Mouse (Mus musculus) thymus, postnatal 25 days (tissue): Measurements from ENCODE around the gene Nsmf.

Source experiments
- DNase-seq: peaks from one replicate; pipeline ENCODE4 v3.0.0; 2022

The Nsmf gene

DNA sequence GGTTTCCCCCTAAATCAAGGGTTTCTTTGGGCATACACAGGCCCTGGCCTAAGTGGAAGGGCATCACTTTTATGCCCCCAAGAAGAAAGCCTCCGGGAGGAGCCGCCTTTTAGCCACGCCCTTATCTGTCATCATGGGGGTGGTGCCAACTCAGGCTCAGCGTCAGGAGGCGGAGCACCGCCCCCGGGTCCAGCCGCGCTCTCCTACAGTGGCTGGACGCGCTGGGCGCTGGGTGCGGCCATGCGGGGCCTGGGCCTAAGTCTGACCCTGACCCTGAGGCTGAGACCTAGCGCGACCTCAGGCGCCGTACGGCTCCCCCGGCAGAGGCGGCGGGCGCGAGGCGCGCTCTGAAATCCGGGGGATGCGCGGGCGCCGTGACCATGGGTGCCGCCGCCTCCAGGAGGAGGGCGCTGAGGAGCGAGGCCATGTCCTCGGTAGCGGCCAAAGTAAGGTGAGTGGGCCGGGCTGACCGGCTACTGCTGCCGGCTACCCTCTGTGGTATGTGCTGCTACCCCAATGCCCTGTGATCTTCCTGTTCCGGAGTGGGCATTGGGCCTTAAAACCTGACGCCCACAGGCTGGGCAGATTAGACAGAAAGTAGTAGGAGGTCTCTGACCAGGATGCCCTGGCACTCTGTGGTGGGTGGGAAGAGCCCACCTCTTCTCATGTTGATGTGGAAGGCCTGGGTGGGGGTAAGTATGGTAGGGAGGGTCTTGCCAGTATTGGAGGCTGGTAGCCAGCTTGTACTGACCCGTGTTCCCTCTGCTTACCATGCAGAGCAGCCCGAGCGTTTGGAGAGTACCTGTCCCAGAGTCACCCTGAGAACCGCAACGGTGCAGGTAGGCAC is at the start of gene Nsmf:
Gene Nsmf, plus strand, starts transcription at position 135 of the 847 bp plus-strand sequence.
- peak; percentile 74 for DNase-seq

DNA sequence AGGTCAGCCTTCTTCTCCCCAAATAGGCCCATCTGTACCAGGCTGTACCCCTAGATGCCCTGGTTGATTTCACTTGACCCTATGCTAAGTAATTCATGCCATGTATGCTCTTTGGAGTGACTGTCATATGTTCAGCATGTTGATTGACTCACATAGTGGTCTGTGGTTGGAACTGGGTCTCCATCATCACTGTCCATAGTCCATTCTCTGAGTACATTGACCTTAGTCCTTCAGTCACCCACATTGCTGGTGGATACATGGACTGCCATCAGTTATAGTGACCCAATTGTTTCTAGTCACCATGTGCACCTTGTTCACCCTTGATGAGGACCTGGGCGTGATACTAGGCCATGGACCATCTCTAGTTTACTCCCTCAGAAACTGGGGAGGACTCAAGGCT is 47.4 kb upstream of the Nsmf start:
- DNase-seq, result no peak

DNA sequence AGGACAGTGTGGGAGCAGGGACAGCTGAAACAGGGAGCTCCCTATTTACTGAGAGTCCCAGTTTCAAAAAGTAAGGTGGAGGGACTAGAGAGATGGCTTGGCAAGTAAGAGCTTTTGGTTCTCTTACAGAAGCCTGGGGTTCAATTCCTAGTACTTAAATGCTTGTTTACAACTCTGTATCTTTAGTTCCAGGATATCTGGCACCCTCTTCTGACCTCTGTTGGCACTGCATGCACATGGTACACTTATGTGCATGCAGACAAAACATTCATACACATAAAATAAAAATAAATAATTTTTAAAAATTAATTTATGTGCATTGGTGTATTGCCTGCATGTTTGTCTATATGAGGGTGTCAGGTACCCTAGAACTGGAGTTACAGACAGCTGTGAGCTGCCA is 45.9 kb upstream of the Nsmf start:
- DNase-seq, result peak; percentile 14

DNA sequence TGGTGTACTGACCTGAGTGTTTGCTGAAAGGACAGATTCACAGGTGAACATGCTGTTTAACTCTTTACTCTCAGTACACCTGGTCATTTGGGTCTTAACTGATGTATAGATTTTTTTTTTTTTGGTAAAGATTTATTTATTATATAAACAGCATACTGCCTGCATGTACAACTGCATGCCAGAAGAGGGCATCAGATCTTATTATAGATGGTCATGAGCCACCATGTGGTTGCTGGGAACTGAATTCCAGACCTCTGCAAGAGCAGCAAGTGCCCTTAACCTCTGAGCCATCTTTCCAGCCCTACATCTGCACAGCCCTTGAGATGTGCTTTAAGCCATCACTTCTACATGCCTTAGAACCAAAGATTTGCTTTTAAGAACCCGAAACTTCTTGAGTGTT is 31.5 kb upstream of the Nsmf start:
- no peak for DNase-seq

DNA sequence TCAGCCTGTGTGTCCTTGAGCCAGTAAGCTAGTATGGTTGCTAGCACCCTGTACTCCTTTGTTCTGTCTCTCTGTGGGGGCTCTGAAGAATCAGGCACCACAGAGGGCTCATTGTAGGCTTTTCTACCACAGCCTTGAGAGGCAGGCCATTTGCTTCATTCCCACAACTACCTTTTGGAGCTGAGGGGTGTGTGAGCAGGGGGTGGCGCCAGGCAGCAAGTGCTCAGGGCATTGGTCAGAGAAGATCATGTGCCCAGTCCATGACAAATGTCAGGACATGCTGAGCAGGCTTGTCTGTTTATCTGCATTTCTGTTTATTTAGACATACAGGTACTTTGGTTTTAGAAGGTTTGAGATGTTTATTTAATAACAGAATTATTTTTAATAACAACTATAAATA is 29.0 kb upstream of the Nsmf start:
- DNase-seq, result no peak

DNA sequence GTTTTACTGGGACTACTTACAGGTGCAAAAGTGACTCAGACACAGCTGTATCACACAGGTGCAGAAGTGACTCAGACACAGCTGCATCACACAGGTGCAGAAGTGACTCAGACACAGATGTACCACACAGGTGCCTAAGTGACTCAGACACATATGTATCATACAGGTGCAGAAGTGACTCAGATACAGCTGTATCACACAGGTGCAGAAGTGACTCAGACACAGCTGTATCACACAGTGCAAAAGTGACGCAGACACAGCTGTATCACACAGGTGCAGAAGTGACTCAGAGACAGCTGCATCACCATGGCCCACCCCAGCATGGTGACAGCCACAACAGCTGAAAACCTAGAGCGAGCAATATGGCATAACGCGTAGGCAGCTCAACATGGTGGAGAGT is 19.2 kb upstream of the Nsmf start:
- DNase-seq, result no peak

DNA sequence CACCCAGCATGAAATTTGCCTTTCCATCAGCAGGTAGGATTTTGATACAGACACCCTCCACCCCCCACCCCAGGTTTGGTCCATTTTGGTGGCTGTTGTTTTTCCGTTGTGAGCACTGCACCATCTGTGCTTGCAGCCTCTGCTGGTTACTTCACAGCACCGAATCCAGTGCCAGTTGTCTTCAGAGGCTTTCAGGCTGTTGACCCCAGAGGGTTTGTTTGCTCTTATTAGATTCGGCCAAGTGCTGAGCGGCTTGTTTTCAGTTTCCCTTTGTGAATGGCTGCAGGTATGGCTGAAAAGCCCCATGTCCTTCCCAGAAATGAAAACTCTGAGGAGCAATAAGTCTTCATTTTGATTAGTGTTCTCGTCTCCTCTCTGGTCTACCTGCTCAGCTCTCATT is 14.1 kb upstream of the Nsmf start:
- DNase-seq, result no peak

DNA sequence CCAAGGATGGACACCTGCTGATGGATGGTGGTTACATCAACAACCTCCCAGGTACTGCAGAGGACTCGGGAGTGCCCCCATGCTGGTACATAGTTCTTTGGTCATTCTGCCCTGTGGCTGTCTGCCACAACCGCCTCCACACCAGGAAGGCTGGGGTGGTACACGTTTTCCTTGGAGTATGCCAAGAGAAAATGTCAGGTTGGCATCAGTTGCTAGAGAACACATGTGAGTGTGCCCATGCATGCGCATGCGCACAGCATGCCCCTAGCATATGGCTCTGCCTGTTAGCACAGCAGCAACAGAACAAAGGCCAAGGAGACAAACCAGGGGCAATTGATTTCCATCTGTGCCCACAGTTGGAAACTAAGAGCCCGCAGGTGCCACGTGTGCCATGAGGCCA is 3.2 kb upstream of the Nsmf start:
- no peak for DNase-seq

DNA sequence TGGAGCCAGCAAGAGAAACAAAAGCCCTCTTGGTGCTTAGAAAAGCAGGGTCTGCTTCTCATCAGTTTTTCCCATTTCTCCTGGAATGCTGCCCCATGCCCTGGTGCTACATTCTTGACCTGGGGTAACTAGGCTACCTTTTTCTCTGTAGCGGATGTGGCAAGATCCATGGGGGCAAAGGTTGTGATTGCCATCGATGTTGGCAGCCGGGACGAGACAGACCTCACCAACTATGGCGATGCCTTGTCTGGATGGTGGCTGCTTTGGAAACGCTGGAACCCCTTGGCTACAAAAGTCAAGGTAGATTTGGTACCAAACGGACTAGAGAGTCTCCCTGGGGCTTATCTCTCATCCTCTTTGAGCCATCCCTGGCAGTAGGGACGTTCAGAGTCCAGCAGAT is 2.7 kb upstream of the Nsmf start:
- no peak for DNase-seq

DNA sequence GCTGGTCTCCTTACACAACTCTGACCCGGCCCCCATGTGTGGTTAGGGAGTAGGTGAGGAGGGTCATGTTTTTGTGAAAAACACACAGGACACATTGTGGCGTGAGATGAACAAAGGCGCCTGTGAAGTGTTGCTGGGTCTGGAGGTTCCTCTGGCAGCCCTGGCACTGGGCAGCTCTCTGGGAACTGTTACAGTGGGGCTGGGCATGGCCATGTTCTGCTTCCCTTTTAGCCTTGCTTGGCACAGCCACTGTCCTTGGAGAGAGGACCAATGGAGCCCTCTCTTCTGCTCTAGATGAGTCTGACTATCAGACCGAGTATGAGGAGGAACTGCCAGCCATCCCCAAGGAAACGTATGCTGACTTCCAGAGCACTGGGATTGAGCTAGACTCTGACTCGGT is 1.1 kb upstream of the Nsmf start:
- no peak for DNase-seq

DNA sequence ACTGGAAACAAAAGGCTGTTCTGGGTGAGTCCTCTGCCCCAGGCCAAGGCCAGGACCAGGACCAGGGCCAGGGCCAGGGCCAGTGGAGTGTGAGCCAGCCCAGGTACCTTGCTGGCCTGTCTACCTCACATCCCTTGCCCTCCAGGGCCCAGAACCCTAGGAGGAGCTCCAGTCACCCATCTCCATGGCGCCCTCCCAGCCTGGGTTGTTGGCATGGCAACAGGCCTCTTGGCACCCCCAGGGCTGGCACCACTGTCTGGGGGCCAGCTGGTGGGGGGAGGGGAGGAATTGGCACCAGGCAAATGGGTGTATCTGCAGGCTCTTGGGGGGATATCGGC is 882 bp downstream of the Nsmf start:
- DNase-seq, result no peak

DNA sequence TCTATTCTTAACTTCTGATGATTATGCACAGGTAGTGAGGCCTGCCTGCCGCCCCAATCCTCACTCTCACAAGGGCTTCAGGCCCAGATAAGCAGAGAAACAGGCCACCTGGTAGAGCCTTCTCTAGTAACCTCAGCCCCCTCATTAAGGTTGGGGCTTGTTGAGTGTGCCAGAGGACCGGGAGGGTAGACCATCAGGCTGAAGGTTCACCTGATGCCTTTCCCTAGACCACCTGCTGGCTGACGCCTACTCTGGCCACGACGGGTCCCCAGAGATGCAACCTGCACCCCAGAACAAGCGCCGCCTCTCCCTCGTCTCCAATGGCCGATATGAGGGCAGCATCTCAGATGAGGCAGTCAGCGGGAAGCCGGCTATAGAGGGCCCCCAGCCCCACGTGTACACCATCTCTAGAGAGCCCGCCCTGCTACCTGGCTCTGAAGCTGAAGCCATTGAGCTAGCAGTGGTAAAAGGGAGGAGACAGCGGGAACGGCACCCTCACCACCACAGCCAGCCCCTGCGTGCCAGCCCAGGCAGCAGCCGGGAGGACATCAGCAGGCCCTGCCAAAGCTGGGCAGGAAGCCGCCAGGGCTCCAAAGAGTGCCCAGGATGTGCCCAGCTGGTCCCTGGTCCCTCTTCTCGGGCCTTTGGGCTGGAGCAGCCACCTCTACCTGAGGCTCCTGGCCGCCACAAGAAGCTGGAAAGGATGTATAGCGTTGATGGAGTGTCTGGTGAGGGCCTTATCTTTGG is 1.4 kb downstream of the Nsmf start:
- DNase-seq, result no peak

DNA sequence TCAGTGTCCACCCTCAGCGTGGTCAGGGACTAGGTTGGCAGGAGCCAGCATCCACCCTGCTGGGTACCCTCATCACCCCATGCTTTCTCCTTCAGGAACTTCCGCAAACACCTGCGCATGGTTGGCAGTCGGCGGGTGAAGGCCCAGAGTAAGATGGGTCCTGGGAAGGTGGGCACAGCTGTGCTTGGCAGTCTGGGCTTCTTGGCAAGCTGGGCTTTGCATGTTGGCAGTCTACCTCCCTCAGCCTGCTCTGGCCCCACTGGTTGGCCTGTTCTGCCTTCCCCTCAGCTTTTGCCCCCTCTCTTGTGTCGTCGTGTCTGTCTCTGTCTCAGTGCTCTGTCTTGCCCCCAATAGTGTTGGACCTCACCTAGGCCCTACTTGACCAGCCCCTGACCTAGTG is 4.8 kb downstream of the Nsmf start:
- no peak for DNase-seq

DNA sequence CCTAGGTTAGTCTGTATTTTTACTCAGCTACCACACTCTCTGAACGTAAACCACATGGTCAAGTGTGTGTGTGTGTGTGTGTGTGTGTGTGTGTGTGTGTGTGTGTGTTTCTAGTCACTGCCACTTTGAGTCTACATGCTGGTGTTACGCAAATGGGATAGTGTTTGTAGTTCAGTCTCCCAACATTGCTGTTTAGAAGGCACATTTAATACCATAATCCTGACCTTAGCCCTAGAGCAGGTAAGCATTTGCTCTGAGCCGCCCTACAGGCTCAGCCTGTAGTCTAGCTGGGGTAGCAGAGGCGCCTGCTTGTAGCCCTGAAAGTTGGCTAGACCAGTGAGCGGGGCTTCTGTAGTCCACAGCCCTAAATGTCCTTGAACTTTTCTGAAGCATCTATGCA is 9.4 kb downstream of the Nsmf start:
- no peak for DNase-seq

DNA sequence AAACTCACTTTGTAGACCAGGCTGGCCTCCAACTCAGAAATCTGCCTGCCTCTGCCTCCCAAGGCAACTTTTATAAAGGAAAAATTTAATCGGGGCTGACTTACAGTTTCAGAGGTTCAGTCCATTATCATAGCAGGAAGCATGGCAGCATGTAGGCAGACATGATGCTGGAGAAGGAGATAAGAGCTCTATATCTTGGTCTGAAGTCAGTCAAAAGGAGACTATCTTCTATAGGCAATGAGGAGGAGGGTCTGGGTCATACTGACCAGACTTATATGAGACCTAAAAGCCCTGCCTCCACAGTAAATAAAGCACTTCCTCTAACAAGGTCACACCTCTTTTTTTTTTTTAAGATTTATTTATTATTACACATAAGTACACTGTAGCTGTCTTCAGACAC is 10.1 kb downstream of the Nsmf start:
- no peak for DNase-seq

DNA sequence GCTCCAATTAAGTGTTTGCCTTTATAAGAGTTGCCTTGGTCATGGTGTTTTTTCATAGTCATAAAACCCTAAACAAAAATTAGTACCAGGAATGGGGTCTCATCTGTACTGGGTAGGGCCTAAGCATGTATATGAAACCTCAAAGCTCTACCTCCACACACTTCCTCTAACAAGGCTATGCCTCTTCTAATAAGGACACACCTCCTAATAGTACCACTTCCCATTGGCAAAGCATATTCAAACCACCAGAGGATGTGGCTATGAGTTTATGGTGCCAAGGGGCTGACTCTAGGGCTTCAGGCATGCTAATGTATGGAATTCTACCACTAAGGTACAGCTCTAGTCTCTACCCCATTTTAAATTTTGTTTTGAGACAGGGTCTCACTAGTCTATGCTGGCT is 11.4 kb downstream of the Nsmf start:
- DNase-seq, result no peak

DNA sequence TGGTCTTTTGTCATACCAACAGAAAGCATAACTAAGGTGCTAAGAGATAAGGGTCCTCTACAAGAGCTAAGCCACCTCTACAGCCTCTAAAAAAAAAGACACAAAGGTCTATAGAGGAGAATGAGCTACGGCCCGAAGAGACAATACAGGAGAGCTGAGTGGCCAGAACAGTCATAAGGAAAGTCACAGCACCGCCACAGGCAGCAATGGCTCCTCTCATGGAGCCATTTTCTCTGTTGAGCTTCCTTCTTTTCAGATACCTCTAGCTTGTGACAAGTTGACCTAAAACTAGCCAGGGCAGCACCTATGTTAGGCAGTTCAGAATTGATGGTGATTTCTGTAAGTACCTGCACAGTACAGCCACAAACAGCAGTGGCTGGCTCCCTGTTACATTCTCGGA is 12.4 kb downstream of the Nsmf start:
- no peak for DNase-seq

DNA sequence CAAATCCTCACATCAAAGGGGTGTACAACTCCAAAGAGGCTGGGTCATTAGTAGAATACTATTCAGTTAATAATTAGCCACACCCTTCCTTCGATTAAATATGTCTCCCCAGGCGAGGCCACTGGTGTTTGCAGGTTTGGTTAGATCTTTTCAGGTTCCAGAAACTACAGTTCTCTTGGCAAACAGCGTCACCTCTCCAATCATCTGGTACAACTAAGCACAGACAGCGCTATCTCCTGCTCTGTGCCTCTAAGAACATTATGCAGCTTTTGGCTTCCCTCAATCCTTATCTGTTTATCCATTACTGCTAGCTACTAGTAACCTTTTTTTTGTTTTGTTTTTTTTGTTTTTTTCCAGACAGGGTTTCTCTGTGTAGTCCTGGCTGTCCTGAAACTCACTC is 15.4 kb downstream of the Nsmf start:
- DNase-seq, result no peak

DNA sequence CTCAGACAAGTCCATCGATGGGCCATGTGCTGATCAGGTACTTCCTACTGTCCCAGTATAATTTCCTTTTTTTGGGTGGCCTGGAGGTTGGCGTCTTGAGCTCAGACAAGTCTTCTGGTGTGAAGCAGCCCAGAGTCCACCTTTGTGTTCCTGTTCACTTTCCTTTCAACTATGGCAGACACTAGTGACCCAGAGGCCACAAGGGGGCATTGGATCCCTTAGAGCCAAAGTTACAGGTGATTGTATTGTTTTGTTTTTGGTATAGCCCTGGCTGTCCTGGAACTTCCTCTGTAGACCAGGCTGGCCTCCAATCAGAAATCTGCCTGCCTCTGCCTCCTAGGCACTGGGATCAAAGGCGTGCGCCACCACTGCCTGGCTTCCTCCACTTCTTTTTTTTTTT is 18.2 kb downstream of the Nsmf start:
- DNase-seq, result no peak

DNA sequence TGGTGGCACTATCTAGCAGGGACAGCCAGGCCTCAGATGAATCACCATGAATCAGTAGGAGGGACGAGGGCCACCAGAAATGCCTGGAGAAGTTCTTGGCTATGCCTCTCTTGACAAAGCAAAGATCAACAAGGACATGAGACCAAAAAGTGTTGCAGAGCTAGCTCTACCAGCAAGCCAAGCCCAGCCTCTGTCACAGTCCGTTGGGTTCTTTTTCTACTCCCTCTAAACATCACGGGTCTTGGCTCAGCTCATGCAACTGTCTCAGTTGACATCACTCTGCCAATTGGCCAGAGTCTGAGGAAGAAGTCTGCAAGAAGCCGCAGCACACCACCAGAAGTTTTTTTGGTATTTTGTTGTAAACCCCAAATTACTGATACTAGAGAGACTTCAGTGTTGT is 21.4 kb downstream of the Nsmf start:
- DNase-seq, result no peak

DNA sequence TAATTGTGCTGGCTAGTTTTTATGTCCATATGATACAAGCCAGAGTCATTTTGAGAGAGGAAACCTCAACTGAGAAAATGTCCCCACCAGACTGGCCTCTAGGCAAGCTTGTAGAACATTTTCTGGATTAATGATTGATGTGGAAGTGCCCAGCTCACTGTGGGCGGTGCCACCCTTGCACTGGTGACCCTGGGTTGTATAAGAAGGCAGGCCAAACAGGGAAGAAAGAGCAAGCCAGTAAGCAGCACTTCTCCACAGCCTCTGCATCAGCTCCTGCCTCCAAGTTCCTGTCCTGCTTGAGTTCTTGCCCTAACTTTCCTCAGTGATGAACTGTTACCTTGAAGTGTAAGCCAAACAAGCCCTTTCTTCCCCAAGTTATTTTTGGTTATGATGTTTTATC is 24.8 kb downstream of the Nsmf start:
- no peak for DNase-seq

DNA sequence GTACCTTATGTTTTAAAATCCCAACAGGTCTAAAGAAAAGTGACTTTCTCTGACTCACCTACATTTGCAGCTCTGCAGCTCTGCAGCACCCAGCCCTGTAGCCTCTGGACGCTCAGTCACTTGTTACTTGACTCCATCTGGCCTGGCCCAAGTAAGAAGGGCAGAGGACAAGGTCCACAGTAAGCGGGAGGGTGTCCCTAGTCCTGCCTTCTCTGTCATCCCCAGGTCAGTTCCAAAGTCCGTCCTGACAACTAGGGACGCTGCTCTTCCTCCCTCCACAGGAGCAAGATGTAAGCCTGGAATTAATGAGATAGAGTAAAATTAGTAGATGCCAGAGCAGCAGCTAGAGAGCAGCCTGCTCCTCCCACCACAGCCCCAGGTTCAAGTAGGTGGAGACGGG is 25.9 kb downstream of the Nsmf start, which contains the start of gene Entpd8:
Gene Entpd8, plus strand, starts transcription at position 229 of the 400 bp plus-strand sequence.
- DNase-seq, result no peak

DNA sequence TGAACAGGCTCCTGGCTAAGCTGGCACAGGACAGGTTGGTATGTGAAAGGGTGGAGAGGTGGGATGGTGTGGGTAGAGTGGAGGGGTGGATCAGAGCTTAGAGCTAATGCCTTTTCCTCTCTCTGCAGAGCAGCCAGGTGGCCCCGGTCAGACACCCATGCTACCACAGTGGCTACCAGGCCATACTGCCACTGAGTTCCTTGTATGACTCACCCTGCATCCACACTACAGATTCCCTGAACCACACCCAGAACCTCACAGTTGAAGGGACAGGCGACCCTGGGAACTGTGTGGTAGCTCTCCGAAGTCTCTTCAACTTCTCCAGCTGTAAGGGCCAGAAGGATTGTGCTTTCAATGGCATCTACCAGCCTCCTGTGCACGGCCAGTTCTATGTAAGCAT is 29.5 kb downstream of the Nsmf start:
- no peak for DNase-seq

DNA sequence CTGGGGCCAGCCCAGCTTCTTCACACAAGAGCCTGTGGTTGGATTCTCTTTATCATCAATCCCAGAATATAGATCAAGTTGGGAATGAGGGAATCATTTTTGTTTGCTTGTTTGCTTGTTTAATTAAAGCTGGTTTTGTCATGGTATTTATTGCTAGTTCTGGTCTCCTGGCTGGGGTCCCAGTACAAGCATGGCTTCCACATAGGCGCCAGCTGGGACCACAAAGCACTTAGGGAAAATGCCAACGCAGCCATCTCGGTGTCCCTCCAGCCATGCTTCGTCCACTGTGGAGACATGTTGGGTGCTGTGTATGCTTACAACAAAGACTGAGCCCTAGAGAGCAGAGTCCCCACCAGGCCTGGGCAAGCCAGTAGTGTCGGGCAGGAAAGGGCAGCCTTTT is 31.4 kb downstream of the Nsmf start:
- no peak for DNase-seq

DNA sequence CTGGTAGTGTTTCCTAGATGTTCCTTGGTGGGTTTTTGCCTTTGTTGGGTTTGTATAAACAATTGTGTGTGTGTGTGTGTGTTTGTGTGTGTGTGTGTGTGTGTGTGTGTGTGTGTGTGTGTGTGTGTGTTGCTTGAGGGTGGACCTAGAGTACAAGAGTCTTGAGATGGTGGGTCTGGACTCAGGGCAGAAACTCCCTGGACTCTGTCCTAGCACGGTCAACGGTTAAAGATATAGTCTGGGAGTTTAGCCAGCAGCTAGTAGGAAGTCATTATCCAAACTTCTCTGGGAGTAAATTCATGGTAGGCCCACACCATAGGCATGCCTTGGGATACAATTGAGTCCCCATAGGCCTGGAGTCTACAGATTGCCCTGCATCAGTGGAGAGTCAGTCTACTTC is 33.7 kb downstream of the Nsmf start:
- DNase-seq, result no peak
